Mouse (Mus musculus) G1E (cell line): ENCODE results near the gene Etnk2. TPM values are rescaled to one million over a fixed set of nuclear protein-coding genes. Genes with fewer than 3 reads are reported as not detected.

Experiments used
- ATAC-seq: 2 replicates; pipeline ENCODE4 v1.8.0; 2016; ENCODE audit warnings: mild to moderate bottlenecking; ENCODE audit not compliant: insufficient number of reproducible peaks, poor library complexity, low FRiP score, severe bottlenecking; ENCODE audit errors: extremely low read depth
- DNase-seq: peaks from one replicate; pipeline ENCODE4 v3.0.0; 2012; ENCODE audit warnings: low spot score
- H3K27me3 ChIP-seq: 2 replicates; pipeline ENCODE4 v1.6.1; 2012; ENCODE audit warnings: mild to moderate bottlenecking, low read length, inconsistent platforms; ENCODE audit not compliant: insufficient read depth
- H3K36me3 ChIP-seq: replicated peaks from 2 replicates; pipeline ENCODE3; 2012; ENCODE audit warnings: mild to moderate bottlenecking, inconsistent platforms
- H3K4me1 ChIP-seq: 2 replicates; pipeline ENCODE4 v1.6.1; 2012; ENCODE audit warnings: low read depth, low read length, inconsistent platforms, mixed read lengths; ENCODE audit not compliant: insufficient read depth
- H3K4me3 ChIP-seq: 2 replicates; pipeline ENCODE4 v1.5.1; 2012; ENCODE audit warnings: low read depth, mild to moderate bottlenecking, inconsistent platforms, low read length, moderate library complexity, mixed read lengths
- H3K9me3 ChIP-seq: replicated peaks from 2 replicates; pipeline ENCODE4 v1.6.1; 2012; ENCODE audit warnings: inconsistent platforms
- CTCF ChIP-seq: IDR thresholded peaks from 2 replicates; pipeline ENCODE4 v1.5.1; 2012; ENCODE audit warnings: low read depth, low read length, inconsistent platforms, mixed read lengths
- GATA1 ChIP-seq: IDR thresholded peaks from 2 replicates; pipeline ENCODE4 v1.6.1; 2012; ENCODE audit warnings: borderline replicate concordance, low read length, inconsistent platforms, mixed read lengths
- GATA2 ChIP-seq: IDR thresholded peaks from 2 replicates; pipeline ENCODE4 v1.6.1; 2012; ENCODE audit warnings: low read depth, low read length, inconsistent platforms, borderline replicate concordance
- POLR2AphosphoS5 ChIP-seq: IDR thresholded peaks from 2 replicates; pipeline ENCODE4 v1.6.1; 2012; ENCODE audit warnings: low read depth, low read length, inconsistent platforms; ENCODE audit not compliant: insufficient replicate concordance
- TAL1 ChIP-seq: conservative IDR thresholded peaks from 2 replicates; pipeline ENCODE4 v1.6.1; 2012; ENCODE audit warnings: low read depth, low read length, inconsistent platforms, mixed read lengths
- polyA plus RNA-seq: library from polyadenylated mRNA; stranded (reverse); fragments of >175 nt; gene quantifications from 2 replicates; pipeline ENCODE4 v1.2.3, GENCODE M21; 2012
- total RNA-seq, 2 experiments: library from RNA; stranded (forward) in 1 of 2; stranded (reverse) in 1 of 2; fragments of 200-1000 nt in 1 of 2; fragments of >200 nt in 1 of 2; fragmentation: Nextera tagmentation in 1 of 2; gene quantifications; 2 replicates each; pipeline ENCODE4 v1.2.3; 2014 to 2017

Gene Etnk2
- total and polyA plus RNA-seq, 3 experiments = 0.05 TPM; not detected in 2

DNA sequence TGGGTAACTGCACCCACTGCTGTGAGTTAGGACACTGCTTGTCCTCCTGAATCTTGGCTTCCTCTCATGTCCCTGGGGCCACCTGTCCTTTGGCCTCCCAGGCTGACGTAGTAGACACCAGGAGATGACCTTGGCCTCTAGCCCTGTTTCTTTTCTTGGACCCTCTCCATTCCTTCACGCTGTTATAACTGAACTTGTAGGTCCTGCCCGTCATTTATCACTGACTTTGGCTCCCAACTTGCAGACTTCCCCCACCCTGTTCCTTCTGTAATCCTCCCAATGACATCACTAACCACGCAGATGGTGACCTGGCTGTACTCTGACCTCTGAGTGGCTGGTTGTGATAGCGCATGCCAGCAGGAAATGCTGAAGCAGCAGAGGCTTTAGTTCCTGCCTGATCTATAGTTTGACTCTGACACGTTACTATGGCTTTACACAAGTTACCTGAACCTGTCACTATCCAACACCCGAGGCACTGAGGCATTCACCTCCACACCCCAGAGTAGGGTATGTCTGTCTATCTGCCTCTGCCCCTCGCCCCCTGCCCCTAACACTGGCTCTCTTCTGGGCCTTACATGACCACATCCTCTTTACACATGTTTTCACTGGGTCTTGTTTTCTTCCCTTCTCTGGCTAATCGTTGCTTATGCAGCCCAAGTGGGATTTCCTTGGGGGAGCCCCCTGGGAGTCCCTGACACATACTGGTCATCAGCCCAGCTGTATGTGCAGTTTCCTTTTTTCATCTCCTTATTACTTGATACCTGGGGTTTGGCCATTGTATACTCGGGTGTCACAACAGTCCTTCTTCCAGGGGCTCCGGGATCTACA lies 15.5 kb upstream of the Etnk2 start:
- Histone ChIP-seq H3K27me3 (peaks cover 14% of the 10 kb centered on the region), H3K36me3 (no peaks in the 10 kb centered on the region), H3K9me3 (no peaks in the 10 kb centered on the region), H3K4me1 (no peaks in the 10 kb centered on the region), H3K4me3 (no peak overlapping the region)
- DNase-seq (no peak), ATAC-seq (no peak)
- TF ChIP-seq GATA1 = no peak
- TF ChIP-seq TAL1 = no peak
- TF ChIP-seq POLR2AphosphoS5 = no peak
- TF ChIP-seq CTCF = no peak
- TF ChIP-seq GATA2 = no peak

DNA sequence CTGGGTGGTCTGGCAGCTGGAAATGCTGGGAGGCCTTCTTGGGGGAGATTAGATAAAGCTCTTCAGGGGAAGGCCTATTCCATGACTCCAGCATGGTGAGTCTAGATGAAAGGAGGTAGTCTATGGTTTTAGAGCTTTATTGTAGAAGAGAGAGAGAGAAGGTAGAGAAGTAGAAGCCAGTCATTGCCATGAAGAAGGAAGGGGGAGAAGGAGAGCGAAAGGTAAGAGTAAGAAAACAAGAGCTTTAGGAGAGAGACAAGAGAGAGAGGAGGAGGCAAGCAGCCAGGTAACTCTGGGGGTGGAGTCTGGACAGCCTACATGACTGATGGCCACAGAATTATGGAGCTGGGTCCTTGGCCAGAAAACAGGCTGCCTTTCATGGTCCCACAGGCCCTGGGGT lies 13.2 kb upstream of the Etnk2 start, which contains the start of gene Ren1:
Gene Ren1 (plus strand): TSS at position 301 of the 400 bp plus-strand sequence.
- no peak for DNase-seq
- H3K4me3 ChIP-seq = no peak within 1 kb of the TSS

DNA sequence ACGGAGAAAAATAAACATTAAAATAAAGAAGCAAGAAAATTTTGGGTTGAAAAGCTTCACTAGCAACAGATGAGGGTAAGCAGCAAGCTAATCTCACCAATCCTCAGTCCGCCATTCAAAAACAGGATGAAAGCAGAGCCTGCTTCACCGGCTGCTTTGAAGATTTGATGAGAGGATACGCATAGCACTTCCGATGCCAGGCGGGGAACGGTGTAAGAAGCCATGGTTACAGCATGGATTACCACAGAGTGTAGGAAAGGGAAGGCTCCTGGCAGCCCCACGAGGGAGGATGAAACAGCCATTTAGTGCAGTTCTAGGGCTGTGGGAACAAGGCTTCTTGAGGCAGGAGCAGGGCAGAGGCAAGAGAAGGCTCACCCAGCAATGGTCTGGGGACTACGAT lies 11.6 kb upstream of the Etnk2 start:
- no peaks in the 10 kb centered on the region for H3K36me3 ChIP-seq
- TF ChIP-seq GATA1 (no peak), GATA2 (no peak), TAL1 (no peak), POLR2AphosphoS5 (no peak), CTCF (no peak)
- H3K4me3 ChIP-seq = no peak overlapping the region
- DNase-seq (no peak), ATAC-seq (no peak)
- no peaks in the 10 kb centered on the region for H3K4me1 ChIP-seq
- no peaks in the 10 kb centered on the region for H3K9me3 ChIP-seq
- H3K27me3 ChIP-seq = peaks cover 24% of the 10 kb centered on the region

More for the DNA sequence above, 13.2 kb upstream of the Etnk2 start, which contains the start of gene Ren1:
- Histone ChIP-seq H3K27me3 (peaks cover 22% of the 10 kb centered on the region), H3K36me3 (no peaks in the 10 kb centered on the region), H3K9me3 (no peaks in the 10 kb centered on the region), H3K4me1 (no peaks in the 10 kb centered on the region)
- no peak for TF ChIP-seq GATA2
- no peak for TF ChIP-seq TAL1
- no peak for TF ChIP-seq POLR2AphosphoS5
- TF ChIP-seq GATA1 = no peak
- TF ChIP-seq CTCF = no peak
- ATAC-seq = no peak

DNA sequence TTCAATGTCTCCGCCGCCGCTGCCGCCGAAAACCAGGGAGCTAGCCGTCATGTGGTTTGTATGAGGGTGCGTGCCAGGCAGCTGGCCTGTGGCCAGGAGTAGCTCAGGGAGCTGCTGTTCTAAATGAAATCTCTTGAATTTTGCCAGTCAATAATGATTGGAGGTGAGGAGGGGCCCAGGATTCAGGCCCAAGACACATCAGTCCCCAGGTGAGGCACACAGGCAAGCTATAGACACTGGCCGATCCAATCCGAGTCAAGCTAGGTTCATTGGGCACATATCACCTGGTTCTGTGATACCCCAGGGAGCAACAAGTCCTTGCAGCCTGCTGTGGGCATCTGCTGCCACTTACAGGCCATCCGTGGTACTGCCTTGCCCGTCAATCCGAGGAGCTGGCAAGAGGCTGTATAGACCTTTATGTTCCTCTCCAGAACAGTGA lies 10.0 kb upstream of the Etnk2 start:
- ATAC-seq = no peak
- peaks cover 21% of the 10 kb centered on the region for H3K27me3 ChIP-seq

DNA sequence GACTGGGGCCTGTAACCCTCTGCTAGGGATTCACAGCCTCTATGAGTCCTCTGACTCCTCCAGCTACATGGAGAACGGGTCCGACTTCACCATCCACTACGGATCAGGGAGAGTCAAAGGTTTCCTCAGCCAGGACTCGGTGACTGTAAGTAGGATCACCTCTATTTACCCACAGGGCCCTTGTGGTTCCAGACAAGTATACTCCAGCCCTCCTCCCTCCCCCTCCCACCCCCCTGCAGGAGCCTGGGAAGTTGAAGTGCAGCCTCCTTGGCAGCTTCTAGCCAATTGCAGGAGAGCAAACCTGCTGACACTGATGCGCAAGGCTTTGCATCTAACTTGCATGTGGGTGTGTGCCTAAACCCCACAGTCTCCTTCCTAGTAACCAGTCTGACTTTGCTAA lies 7.9 kb upstream of the Etnk2 start:
- ATAC-seq (no peak), DNase-seq (no peak)
- Histone ChIP-seq H3K27me3 (peaks cover 27% of the 10 kb centered on the region), H3K4me3 (no peak overlapping the region), H3K4me1 (no peaks in the 10 kb centered on the region), H3K36me3 (no peaks in the 10 kb centered on the region), H3K9me3 (no peaks in the 10 kb centered on the region)
- no peak for TF ChIP-seq CTCF
- TF ChIP-seq GATA1 = no peak
- TF ChIP-seq GATA2 = no peak
- no peak for TF ChIP-seq TAL1
- no peak for TF ChIP-seq POLR2AphosphoS5

More for the DNA sequence above, 10.0 kb upstream of the Etnk2 start:
- no peak for TF ChIP-seq TAL1
- TF ChIP-seq GATA2 = no peak
- TF ChIP-seq POLR2AphosphoS5 = no peak
- peak; percentile 83 for TF ChIP-seq CTCF
- no peak for TF ChIP-seq GATA1
- no peak for DNase-seq
- no peaks in the 10 kb centered on the region for H3K4me1 ChIP-seq
- H3K9me3 ChIP-seq = no peaks in the 10 kb centered on the region
- H3K36me3 ChIP-seq = no peaks in the 10 kb centered on the region
- no peak overlapping the region for H3K4me3 ChIP-seq

DNA sequence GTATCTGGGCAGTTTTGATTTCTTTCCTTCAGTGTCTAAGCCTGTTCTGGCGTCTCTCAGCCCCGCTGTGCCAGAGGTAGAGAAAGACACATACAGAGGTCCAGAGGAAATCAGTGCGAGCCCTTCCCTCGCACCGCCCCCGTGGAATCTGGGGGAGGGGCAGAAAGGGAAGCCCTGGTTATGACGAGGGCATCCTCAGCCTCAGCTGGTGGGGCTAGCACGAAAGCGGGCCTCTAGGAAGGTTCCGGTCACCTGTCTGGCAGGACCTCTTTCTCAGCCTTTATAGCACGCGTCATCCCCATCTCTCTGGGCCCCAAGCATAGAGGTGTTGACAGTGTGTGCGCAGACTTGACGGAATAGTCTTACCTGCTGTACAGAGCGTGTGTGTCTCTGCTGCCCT lies 7.5 kb upstream of the Etnk2 start:
- H3K9me3 ChIP-seq = no peaks in the 10 kb centered on the region
- DNase-seq (no peak), ATAC-seq (no peak)
- H3K27me3 ChIP-seq = peaks cover 27% of the 10 kb centered on the region
- H3K4me3 ChIP-seq = no peak overlapping the region
- H3K36me3 ChIP-seq = no peaks in the 10 kb centered on the region
- TF ChIP-seq CTCF = no peak
- no peak for TF ChIP-seq POLR2AphosphoS5
- no peak for TF ChIP-seq TAL1
- no peak for TF ChIP-seq GATA2
- no peak for TF ChIP-seq GATA1
- H3K4me1 ChIP-seq = no peaks in the 10 kb centered on the region
